Mouse (Mus musculus) liver, embryonic 15.5 days (tissue): ENCODE measurements at regions not wholly inside any gene's neighbourhood (a gene's known extent, or its start where the extent isn't known, plus 50 kb on each side); places are given as distances from the start of the nearest gene placed in this dataset.

ENCODE experiments used
- ATAC-seq: fragments of 200-750 bp; cut with Nextera tagmentation; 2 replicates; pipeline ENCODE4 v1.8.0; 2017; ENCODE audit warnings: moderate number of reproducible peaks, mild to moderate bottlenecking, moderate library complexity; ENCODE audit not compliant: insufficient read depth
- H3K27ac ChIP-seq: fragments of 300-500 bp; sonication (generic); replicated peaks from 2 replicates; pipeline ENCODE4 v1.5.1; 2015; ENCODE audit warnings: mild to moderate bottlenecking, inconsistent platforms
- H3K27me3 ChIP-seq: fragments of 300-500 bp; sonication (generic); 2 replicates; pipeline ENCODE4 v1.6.1; 2015; ENCODE audit warnings: mild to moderate bottlenecking, inconsistent platforms
- H3K36me3 ChIP-seq: fragments of 300-500 bp; sonication (generic); replicated peaks from 2 replicates; pipeline ENCODE4 v1.6.1; 2015; ENCODE audit warnings: moderate library complexity, mild to moderate bottlenecking, inconsistent platforms
- H3K4me1 ChIP-seq: fragments of 300-500 bp; sonication (generic); replicated peaks from 2 replicates; pipeline ENCODE4 v1.6.1; 2015; ENCODE audit warnings: inconsistent platforms
- H3K4me2 ChIP-seq: fragments of 300-500 bp; sonication (generic); 2 replicates; pipeline ENCODE4 v1.6.1; 2015; ENCODE audit warnings: moderate library complexity, mild to moderate bottlenecking, inconsistent platforms
- H3K4me3 ChIP-seq: fragments of 300-500 bp; sonication (generic); replicated peaks from 2 replicates; pipeline ENCODE4 v1.5.1; 2015; ENCODE audit warnings: mild to moderate bottlenecking, inconsistent platforms
- H3K9ac ChIP-seq: fragments of 300-500 bp; sonication (generic); 2 replicates; pipeline ENCODE4 v1.6.1; 2015; ENCODE audit warnings: moderate library complexity, mild to moderate bottlenecking, inconsistent platforms
- H3K9me3 ChIP-seq: fragments of 300-500 bp; sonication (generic); replicated peaks from 2 replicates; pipeline ENCODE4 v1.6.1; 2016; ENCODE audit warnings: inconsistent platforms
- WGBS: fragments of 180-500 bp; shearing (Covaris S2); methylation state at CpG from one replicate; pipeline ENCODE4 v1.1.7; 2015; ENCODE audit warnings: mixed read lengths; ENCODE audit not compliant: insufficient replicate concordance; 5-methylcytosine and 5-hydroxymethylcytosine counted together

GRCm38 (mm10) chr7:111270874-111271273, 188.0 kb upstream of the Eif4g2 start:
- WGBS = 62% methylated on average over 4 of the region's 4 CpGs
- H3K9ac ChIP-seq = no peak overlapping the region
- H3K4me3 ChIP-seq = no peak overlapping the region
- no peak overlapping the region for H3K4me2 ChIP-seq
- H3K4me1 ChIP-seq = no peaks in the 10 kb centered on the region
- no peak for ATAC-seq
- H3K9me3 ChIP-seq = no peaks in the 10 kb centered on the region
- H3K27me3 ChIP-seq = no peaks in the 10 kb centered on the region
- H3K27ac ChIP-seq = no peak overlapping the region
- H3K36me3 ChIP-seq = no peaks in the 10 kb centered on the region

DNA sequence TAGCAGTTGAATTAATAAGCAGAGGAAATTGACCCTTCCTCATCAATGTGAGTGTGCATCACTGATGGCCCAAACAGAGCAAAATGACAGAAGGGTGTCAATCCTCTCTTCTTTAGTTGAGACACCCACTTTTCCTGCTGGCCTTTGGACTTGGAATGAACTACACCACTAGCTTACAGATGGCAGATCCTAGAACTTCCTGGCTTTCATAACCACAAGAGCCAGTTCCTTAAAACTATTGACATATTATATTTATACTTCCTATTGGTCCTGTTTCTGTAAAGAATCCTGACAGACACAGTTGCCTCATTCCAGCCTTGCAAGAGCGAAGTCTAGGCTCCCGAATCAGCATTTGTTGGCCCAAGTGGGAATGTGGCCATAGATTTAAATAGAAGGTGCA, 185.4 kb upstream of the Eif4g2 start:
- no peaks in the 10 kb centered on the region for H3K27me3 ChIP-seq
- no peaks in the 10 kb centered on the region for H3K4me1 ChIP-seq
- no peaks in the 10 kb centered on the region for H3K9me3 ChIP-seq
- no peak overlapping the region for H3K9ac ChIP-seq
- H3K4me2 ChIP-seq = no peak overlapping the region
- H3K27ac ChIP-seq = no peak overlapping the region
- WGBS = 56% methylated on average over 2 of the region's 2 CpGs
- no peak for ATAC-seq
- H3K36me3 ChIP-seq = no peaks in the 10 kb centered on the region
- no peak overlapping the region for H3K4me3 ChIP-seq

- ATAC-seq = no peak
- WGBS = 50% methylated on average over 1 of the region's 1 CpGs
- Histone ChIP-seq H3K27me3 (no peaks in the 10 kb centered on the region), H3K4me2 (no peak overlapping the region), H3K36me3 (no peaks in the 10 kb centered on the region), H3K9ac (no peak overlapping the region), H3K27ac (no peak overlapping the region), H3K4me3 (no peak overlapping the region), H3K4me1 (no peaks in the 10 kb centered on the region), H3K9me3 (no peaks in the 10 kb centered on the region)
These were observed 180.5 kb upstream of the Eif4g2 start for GRCm38 (mm10) chr7:111263302-111263701.

DNA sequence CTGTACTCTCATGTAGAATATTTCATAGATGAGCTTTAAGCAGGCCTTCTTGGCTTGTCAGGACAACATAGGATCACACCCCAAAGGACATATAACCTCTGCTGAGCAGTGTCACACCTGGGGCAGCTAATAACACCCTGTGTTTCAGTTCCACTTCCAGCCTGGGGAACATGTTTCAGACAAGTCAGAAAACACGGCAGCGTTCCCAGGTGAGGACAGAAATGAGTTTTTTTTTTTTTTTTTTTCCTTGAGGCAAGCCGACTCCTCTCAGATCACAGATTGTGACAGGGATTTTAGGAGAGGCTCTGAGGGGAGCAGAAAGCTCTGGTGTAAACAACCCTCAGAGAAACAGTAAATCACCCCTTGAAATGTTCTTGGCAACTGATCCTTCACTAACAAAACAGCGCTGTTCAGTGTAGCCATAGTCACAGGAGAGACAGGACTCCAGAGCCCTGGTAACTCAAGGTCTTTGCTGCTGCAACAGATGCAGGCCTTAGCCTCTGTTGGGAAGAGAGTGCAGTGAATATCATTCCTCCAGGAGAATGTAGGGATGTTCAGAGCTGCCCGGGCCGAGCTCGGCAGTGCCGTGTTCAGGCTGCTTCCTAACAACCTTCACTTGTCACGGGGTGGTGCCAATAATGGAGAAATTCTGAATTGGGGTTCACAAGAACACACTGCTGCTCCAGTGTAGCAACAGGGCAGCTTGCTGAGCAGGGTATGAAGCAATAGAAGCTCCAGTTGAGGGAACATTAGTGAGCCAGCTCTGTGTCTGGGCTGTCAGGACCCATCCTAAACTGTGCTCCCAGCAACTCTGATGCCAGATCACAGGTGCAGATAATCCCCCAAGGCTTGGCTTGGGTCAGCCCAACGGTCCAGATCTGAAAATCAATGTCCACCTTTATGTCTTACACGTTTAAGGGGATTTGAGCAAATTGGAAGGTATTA, 177.1 kb upstream of the Eif4g2 start:
- no peaks in the 10 kb centered on the region for H3K9me3 ChIP-seq
- H3K9ac ChIP-seq = no peak overlapping the region
- no peak overlapping the region for H3K4me2 ChIP-seq
- no peaks in the 10 kb centered on the region for H3K4me1 ChIP-seq
- no peak overlapping the region for H3K4me3 ChIP-seq
- H3K36me3 ChIP-seq = no peaks in the 10 kb centered on the region
- WGBS = 60% methylated on average over 11 of the region's 11 CpGs
- H3K27me3 ChIP-seq = no peaks in the 10 kb centered on the region
- H3K27ac ChIP-seq = no peak overlapping the region
- no peak for ATAC-seq

DNA sequence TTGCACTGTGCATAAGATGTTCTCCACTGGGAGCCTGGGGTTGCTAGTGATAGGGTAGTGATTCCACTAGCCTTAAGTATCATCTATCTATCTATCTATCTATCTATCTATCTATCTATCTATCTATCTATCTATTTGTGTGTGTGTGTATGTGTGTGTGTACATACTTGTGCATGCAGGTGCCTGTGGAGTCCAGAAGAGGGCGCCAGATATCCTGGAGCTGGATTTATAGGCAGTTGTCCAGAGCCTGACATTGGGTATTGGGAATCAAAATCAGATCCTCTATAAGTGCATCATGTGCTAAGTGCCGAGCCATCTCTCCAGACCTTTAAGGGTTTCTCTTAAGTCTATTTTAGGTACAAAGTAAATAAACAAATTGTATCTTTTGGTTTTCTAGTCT, 175.0 kb upstream of the Eif4g2 start:
- Histone ChIP-seq H3K4me1 (no peaks in the 10 kb centered on the region), H3K9ac (no peak overlapping the region), H3K36me3 (no peaks in the 10 kb centered on the region), H3K27me3 (no peaks in the 10 kb centered on the region), H3K9me3 (no peaks in the 10 kb centered on the region), H3K4me3 (no peak overlapping the region), H3K27ac (no peak overlapping the region), H3K4me2 (no peak overlapping the region)
- ATAC-seq = no peak
- WGBS = 55% methylated on average over 2 of the region's 2 CpGs

DNA sequence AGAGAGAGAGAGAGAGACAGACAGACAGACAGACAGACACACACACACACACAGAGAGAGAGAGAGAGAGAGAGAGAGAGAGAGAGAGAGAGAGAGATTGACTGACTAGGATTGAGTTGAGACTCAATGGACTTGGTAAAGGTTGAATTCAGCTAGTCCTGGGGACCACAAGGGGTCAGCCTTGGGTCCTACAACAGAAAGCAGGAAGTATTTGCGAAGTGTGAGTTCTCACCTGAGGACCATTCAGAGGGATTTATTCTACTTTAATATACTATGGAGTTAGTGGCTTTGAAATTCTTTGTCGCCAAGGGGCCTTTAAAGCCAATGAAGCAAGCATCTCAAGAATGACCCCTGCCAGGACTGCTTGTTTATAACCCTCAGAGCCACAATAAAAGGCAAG, 173.4 kb upstream of the Eif4g2 start:
- no peaks in the 10 kb centered on the region for H3K27me3 ChIP-seq
- H3K9me3 ChIP-seq = no peaks in the 10 kb centered on the region
- H3K4me2 ChIP-seq = no peak overlapping the region
- H3K9ac ChIP-seq = no peak overlapping the region
- no peaks in the 10 kb centered on the region for H3K4me1 ChIP-seq
- H3K36me3 ChIP-seq = no peaks in the 10 kb centered on the region
- no peak overlapping the region for H3K27ac ChIP-seq
- no peak for ATAC-seq
- H3K4me3 ChIP-seq = no peak overlapping the region
- WGBS = 52% methylated on average over 2 of the region's 2 CpGs

DNA sequence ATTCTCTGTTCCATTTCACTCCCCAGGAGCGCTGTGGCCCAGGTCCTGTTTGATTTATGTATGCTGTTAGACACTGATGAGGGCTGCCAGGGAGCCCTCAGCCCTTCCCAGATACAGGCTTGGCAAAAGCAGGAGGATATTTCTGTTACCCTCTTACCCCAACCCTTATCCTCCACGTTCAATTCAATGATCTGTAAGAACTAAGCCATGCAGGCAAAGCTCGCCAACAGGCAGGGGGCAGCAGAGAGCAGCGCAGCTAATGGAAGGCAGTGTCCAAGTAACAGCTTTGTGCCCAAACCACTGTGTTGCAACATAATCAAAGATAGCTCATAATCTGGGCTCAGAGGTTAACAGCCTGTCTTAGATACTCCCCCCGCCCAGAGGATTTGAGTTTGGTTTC, 166.8 kb upstream of the Eif4g2 start:
- Histone ChIP-seq H3K4me3 (no peak overlapping the region), H3K9me3 (no peaks in the 10 kb centered on the region), H3K4me1 (no peaks in the 10 kb centered on the region), H3K27ac (no peak overlapping the region), H3K4me2 (no peak overlapping the region), H3K27me3 (no peaks in the 10 kb centered on the region), H3K9ac (no peak overlapping the region), H3K36me3 (no peaks in the 10 kb centered on the region)
- 26% methylated on average over 5 of the region's 5 CpGs for WGBS
- no peak for ATAC-seq

DNA sequence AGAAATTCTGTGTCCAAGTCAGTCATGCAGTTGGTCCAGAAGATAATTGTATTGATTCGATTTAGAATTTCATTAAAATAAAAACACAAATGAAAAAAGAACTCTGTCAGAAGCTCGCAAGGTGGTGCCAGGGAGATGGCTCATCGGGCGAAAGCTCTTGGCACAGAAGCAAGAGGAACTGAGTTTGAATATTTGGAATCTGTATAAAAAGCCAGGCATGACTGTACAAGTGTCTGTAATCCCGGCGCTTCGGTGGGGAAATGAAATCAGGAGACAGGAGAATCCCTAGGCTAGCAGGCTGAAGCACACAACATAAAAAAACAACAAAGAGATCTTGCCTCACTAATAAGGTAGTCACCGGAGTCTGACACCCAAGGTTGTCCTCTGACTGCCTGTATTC, 162.7 kb upstream of the Eif4g2 start:
- H3K4me2 ChIP-seq = no peak overlapping the region
- no peaks in the 10 kb centered on the region for H3K9me3 ChIP-seq
- 0 out of 2 replicates have a peak, but pooled peaks cover 4% of the 10 kb centered on the region for H3K27me3 ChIP-seq
- no peaks in the 10 kb centered on the region for H3K4me1 ChIP-seq
- no peak overlapping the region for H3K27ac ChIP-seq
- no peak for ATAC-seq
- H3K4me3 ChIP-seq = no peak overlapping the region
- H3K36me3 ChIP-seq = no peaks in the 10 kb centered on the region
- no peak overlapping the region for H3K9ac ChIP-seq
- WGBS = 64% methylated on average over 8 of the region's 8 CpGs

GRCm38 (mm10) chr7:111245067-111245466, 162.2 kb upstream of the Eif4g2 start:
- 0 out of 2 replicates have a peak, but pooled peaks cover 4% of the 10 kb centered on the region for H3K27me3 ChIP-seq
- no peak overlapping the region for H3K27ac ChIP-seq
- no peaks in the 10 kb centered on the region for H3K9me3 ChIP-seq
- no peak overlapping the region for H3K9ac ChIP-seq
- H3K36me3 ChIP-seq = no peaks in the 10 kb centered on the region
- no peak overlapping the region for H3K4me3 ChIP-seq
- WGBS = 54% methylated on average over 6 of the region's 6 CpGs
- ATAC-seq = no peak
- H3K4me1 ChIP-seq = no peaks in the 10 kb centered on the region
- H3K4me2 ChIP-seq = no peak overlapping the region

- ATAC-seq = no peak
- H3K4me2 ChIP-seq = no peak overlapping the region
- H3K4me3 ChIP-seq = no peak overlapping the region
- no peaks in the 10 kb centered on the region for H3K4me1 ChIP-seq
- no peak overlapping the region for H3K27ac ChIP-seq
- no peak overlapping the region for H3K9ac ChIP-seq
- H3K27me3 ChIP-seq = 0 out of 2 replicates have a peak, but pooled peaks cover 4% of the 10 kb centered on the region
- H3K36me3 ChIP-seq = no peaks in the 10 kb centered on the region
- 40% methylated on average over 1 of the region's 1 CpGs for WGBS
- no peaks in the 10 kb centered on the region for H3K9me3 ChIP-seq
These were observed 161.0 kb upstream of the Eif4g2 start for GRCm38 (mm10) chr7:111243831-111244230.

DNA sequence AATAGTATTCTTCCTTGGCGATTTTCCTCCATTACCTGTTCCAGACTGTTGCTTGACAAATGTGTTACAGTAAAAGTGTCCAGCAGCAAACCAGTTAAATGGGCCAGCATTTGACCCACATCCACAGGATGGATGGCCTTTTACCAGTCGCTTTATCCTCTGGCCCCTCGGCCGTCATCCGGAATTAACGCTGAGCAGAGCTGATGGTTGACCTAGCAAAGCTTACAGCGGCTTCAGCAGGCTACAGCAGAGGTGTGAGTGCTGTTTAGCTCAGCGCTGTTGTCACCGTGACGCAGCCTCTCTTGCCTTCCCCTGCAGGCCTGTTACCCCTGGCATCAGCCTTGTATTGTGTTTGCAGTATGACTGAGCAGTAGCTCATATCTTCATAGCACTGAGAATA, 159.8 kb upstream of the Eif4g2 start:
- ATAC-seq = no peak
- H3K27ac ChIP-seq = no peak overlapping the region
- H3K4me1 ChIP-seq = no peaks in the 10 kb centered on the region
- 0 out of 2 replicates have a peak, but pooled peaks cover 4% of the 10 kb centered on the region for H3K27me3 ChIP-seq
- WGBS = 64% methylated on average over 10 of the region's 10 CpGs
- no peak overlapping the region for H3K4me3 ChIP-seq
- H3K36me3 ChIP-seq = no peaks in the 10 kb centered on the region
- no peak overlapping the region for H3K4me2 ChIP-seq
- no peaks in the 10 kb centered on the region for H3K9me3 ChIP-seq
- no peak overlapping the region for H3K9ac ChIP-seq

DNA sequence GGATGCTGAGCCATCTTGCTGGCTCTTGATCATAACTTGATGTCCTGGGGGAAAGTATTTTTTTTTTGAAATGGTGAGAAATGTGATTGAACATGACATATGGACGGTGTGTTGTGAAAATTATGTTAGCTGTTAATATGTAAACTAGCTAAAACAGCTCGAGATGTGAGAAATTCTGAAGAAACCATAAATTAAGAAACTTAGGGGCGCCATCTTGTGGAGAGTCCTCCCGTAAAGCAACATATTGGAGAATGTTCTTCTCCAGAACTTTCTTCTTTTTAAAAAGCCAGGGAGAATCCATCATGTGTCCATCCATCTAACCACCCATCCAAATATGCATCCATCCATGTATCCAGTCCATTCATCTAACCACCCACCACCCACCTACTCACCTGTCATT, 158.7 kb upstream of the Eif4g2 start:
- no peaks in the 10 kb centered on the region for H3K4me1 ChIP-seq
- no peak overlapping the region for H3K9ac ChIP-seq
- H3K36me3 ChIP-seq = no peaks in the 10 kb centered on the region
- H3K9me3 ChIP-seq = no peaks in the 10 kb centered on the region
- no peak overlapping the region for H3K4me3 ChIP-seq
- no peak overlapping the region for H3K27ac ChIP-seq
- 0 out of 2 replicates have a peak, but pooled peaks cover 4% of the 10 kb centered on the region for H3K27me3 ChIP-seq
- no peak overlapping the region for H3K4me2 ChIP-seq
- no peak for ATAC-seq
- 27% methylated on average over 4 of the region's 4 CpGs for WGBS
